Mouse (Mus musculus) retina, postnatal 1 day (tissue): Measurements from ENCODE around the gene Gzf1.

ENCODE experiments used
- DNase-seq: peaks from one replicate; pipeline ENCODE4 v3.0.0-alpha.2; 2012

Gzf1 gene

GRCm38 (mm10) chr2:148680775-148681291, at the start of gene Gzf1:
TSS of gene Gzf1 (plus strand) at chr2:148681023.
- peak; percentile 99 for DNase-seq

- DNase-seq = no peak
Observed at GRCm38 (mm10) chr2:148631602-148632001, 49.2 kb upstream of the Gzf1 start.

GRCm38 (mm10) chr2:148634466-148634865, 46.4 kb upstream of the Gzf1 start:
- DNase-seq = no peak

- DNase-seq = no peak
Observed at GRCm38 (mm10) chr2:148642610-148643370, 38.0 kb upstream of the Gzf1 start.

GRCm38 (mm10) chr2:148644421-148645000, 36.3 kb upstream of the Gzf1 start:
- DNase-seq = no peak

DNA sequence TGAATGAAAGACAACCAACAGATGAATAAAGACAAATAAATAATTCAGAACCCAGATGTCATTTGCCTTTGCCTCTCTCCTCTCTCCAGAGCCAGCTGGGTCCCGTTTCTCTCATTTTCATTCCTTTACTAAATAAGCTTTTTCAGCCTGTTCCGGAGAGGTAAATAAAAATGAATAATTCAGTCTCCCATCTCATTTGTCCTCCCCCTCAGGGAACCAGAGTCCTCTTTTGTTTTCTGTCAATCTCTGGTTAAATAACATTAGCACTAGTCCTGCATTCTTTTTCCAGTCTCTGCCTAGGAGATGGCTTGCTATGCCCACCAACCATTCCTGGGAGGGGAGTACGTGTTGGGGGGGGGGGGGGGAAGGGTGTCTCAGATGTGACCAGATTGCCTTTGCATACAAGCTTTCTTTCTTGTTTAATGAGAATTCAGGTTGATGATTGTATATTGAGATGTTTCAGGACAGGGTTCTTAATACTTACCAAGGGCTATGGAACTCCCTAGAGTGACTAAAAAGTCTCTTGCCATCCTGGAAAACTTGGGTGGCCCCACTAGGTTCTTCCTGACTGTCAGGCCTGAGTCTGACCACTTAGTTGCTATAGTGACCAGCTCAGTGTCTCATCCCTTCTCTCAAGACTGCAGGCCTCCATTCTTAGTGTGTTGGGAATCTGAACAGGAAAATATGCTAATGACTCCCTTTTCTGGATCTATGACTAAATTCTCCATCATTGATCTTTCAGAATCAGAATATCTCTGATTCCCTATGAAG, 30.1 kb upstream of the Gzf1 start:
- DNase-seq = no peak

- peak; percentile 65 for DNase-seq
Observed at GRCm38 (mm10) chr2:148654961-148655360, 25.9 kb upstream of the Gzf1 start.

GRCm38 (mm10) chr2:148663458-148663857, 17.4 kb upstream of the Gzf1 start:
- DNase-seq = no peak

- peak; percentile 99 for DNase-seq
Observed at GRCm38 (mm10) chr2:148672199-148673096, 8.4 kb upstream of the Gzf1 start, which contains the start of gene Nxt1. TSS of gene Nxt1 (plus strand) at chr2:148672601.

DNA sequence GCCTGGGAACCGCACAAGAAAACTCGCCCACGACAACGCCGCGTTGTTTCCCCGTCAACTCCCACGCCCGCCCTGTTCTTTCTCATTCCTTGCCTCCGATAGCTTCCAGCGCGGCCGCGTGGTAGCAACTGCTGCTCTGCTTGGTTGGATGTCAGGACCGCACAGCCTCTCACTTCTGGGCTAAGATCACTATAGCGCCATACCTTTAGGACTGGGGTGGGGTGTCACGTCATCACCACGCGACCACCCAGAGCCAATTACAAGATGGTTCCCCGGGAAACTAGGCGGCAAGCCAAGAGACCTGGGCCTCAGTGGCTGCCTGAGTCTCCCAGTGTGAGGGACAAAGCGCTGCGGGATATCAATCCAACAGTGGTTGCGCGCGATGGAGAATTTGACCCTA, 3.0 kb upstream of the Gzf1 start:
- peak; percentile 91 for DNase-seq

DNA sequence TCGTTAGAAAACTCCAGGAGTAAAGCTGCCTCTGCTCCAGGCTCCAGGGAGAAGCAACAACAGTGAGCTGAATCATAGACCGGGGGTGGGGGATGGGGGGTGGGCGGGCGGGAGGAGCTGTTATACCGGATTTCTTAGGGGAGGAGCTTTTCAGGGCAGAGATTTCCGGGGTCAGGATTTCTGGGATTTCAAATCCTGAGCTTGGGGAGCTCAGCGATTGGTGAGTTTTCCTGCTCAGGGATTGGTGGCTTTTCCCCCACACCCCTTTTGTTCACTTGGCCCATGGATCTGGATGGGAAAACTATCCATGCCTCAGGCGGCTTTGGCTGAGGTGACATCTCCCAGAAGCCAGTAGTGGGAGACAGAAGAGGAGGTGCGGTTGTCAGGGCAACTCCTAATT, 1.5 kb upstream of the Gzf1 start:
- DNase-seq = peak; percentile 94

GRCm38 (mm10) chr2:148681461-148681891, 653 bp downstream of the Gzf1 start:
- DNase-seq = peak; percentile 71

- no peak for DNase-seq
Observed at GRCm38 (mm10) chr2:148683031-148683430, 2.2 kb downstream of the Gzf1 start.

- no peak for DNase-seq
Observed at GRCm38 (mm10) chr2:148684972-148685371, 4.1 kb downstream of the Gzf1 start.

GRCm38 (mm10) chr2:148685709-148686108, 4.9 kb downstream of the Gzf1 start:
- DNase-seq = no peak

- no peak for DNase-seq
Observed at GRCm38 (mm10) chr2:148686862-148687261, 6.0 kb downstream of the Gzf1 start.

DNA sequence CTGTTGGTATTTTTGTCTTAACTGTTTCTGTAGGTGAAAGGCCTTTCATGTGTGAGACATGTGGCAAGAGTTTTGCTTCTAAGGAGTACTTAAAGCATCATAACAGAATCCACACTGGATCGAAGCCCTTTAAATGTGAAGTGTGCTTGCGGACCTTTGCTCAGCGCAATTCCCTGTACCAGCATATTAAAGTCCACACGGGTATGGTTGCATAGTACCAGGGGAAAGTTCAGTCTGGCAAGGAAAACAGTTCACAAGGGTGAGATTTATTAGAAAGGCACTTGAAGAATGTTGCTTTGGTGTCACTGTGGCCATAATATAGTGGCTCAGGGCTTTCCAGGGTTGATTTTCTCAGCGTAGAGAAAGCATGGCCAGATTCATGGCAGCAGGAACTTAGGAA, 7.1 kb downstream of the Gzf1 start:
- no peak for DNase-seq

- no peak for DNase-seq
Observed at GRCm38 (mm10) chr2:148689444-148690140, 8.8 kb downstream of the Gzf1 start.

DNA sequence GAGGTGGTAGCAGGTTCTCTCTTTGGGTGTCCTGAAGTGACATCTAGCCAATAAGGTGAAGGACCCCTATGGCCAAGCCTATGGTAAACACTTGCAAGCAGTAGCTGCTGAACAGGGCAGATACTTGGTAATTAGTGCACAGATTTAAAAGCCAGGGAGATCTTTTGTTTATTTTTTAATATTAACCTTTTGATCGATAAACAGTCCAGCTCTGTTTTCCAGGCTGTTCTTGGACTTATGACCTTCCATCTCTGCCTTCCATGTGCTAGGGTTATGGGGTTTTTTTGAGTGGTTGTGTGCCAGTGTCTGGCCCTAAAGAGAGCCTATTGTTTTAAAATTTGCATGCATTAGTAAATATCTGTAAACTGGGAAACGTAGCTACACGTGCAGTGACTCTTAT, 9.5 kb downstream of the Gzf1 start:
- DNase-seq = no peak

DNA sequence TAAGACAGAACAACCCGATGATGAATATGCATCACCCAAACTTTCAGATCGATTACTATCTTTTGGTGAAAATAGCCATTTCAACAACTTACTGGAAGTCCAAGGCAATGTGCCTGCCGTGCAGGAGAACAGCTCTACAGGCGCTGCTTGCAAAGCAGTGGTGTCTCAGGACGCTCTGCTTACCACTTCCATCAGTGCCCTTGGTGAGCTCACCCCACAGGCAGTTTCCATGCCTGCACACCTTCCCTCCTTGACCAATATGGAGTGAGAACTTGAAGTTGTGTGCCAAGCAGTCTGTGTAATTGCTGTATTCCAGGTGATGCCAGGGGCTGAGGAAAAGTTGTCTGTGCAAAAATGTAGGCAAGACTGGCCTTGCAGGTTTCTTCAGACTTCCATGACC, 10.0 kb downstream of the Gzf1 start:
- DNase-seq = no peak

DNA sequence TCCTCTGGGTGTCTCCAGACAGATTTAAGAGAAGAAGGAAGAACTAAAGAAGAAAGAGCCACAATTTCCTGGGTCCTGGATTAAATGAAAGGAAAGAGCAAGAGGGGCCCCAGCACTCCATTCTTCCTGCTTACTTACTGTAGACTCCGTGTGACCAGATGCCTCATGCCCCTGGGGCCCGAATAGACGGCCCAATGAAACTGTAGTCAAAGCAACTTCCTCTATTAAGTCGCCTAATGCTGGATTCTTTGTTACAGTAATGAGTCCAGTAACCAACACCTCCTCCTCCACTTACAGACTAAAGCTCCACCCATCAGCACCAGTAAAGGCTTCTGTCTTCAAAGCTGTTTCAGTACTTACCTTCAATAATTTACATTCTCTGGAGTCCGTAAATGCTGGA, 17.7 kb downstream of the Gzf1 start:
- no peak for DNase-seq
